Mouse (Mus musculus): ENCODE results near the gene Ddx17. TPM values are rescaled to one million over a fixed set of nuclear protein-coding genes. Genes with fewer than 3 reads are reported as not detected.

Gene Ddx17
- total RNA-seq, 2 experiments from 2014 or later, result 80.2 to 86.8 TPM

- no peak for TF ChIP-seq CTCF (IDR thresholded peaks at IDR 0.05)
- DNase-seq, result peak; percentile 60
- intact Hi-C loops (cut with DNase I), result no loop called here
- Histone ChIP-seq H3K27ac (no peak overlapping the region), H3K4me3 (no peak overlapping the region)
Observed at GRCm38 (mm10) chr15:79513940-79514339, 32.6 kb downstream of the Ddx17 start.

DNA sequence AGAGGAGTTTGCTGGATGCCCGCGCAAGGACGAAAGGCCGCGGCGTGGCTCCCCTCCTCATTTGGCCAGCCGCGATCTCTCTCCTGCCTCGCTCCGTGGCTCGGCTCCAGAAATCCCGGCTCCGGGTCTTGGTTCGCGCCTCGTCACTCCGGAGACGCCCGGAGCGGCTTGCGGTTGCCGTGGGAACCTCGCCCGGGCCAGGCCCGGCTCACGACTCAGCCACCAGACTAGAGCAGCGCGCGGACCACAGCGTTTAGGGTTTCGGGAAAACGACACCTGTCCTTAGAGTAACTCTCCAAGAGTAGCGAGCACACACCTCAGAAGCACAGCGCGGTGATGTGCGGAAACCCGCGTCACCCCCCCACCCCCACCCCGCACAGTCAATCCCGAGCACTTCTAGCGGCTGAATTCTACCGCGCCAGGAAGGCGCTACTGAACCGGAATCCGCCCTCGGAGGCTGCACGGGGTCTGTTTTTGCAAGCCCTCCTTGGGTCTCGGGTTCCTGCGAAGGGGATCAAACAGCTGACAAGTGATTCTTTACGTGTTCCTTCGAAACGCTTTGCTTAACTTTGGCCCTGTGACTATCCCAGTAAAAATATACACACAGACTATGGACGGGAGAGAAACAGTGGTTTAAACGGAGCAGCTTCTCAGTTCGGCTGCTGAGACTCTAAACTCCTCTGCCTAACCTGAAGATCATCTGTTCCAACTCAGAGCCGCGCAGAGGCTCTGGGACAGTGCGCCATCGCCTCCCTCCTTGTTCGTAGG lies 34.8 kb downstream of the Ddx17 start:
- no peak for TF ChIP-seq CTCF (IDR thresholded peaks at IDR 0.05)
- H3K27ac ChIP-seq, result peak overlapping the region; percentile 24; the same call in 1 of the 2 replicates
- H3K4me3 ChIP-seq, result peak overlapping the region; percentile 70
- peak; percentile 91 for DNase-seq
- intact Hi-C loops (cut with DNase I), result no loop called here

GRCm38 (mm10) chr15:79510425-79510824 lies 36.1 kb downstream of the Ddx17 start:
- no peak for DNase-seq
- TF ChIP-seq CTCF (IDR thresholded peaks at IDR 0.05), result no peak
- Histone ChIP-seq H3K4me3 (no peak overlapping the region), H3K27ac (no peak overlapping the region)
- intact Hi-C loops (cut with DNase I), result no loop called here

DNA sequence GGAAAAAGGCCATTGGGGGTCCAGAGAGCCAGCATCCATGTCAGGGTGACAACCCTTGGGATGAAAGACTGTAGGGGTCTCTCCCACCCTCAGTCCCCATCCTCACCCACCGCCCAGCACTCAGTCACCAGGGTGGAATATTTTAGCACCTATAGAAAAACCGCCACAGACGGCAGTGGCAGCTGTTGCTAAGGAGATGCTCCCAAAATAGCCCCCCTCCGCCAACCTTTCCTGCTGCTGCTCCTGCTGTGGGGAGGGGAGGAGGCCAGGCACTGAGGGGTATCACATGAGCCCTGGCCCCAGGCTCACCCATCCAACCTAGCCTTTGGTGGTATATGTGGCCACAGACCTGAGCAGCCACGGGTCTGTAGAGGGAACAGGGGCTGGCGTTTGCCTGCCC lies 36.5 kb downstream of the Ddx17 start:
- intact Hi-C loops (cut with DNase I), result no loop called here
- Histone ChIP-seq H3K4me3 (no peak overlapping the region), H3K27ac (no peak overlapping the region)
- DNase-seq, result no peak
- no peak for TF ChIP-seq CTCF (IDR thresholded peaks at IDR 0.05)

- no peak for DNase-seq
- intact Hi-C loops (cut with DNase I), result no loop called here
- no peak overlapping the region for H3K27ac ChIP-seq
- H3K4me3 ChIP-seq, result no peak overlapping the region
- no peak for TF ChIP-seq CTCF (IDR thresholded peaks at IDR 0.05)
Observed at GRCm38 (mm10) chr15:79507055-79507828, 39.3 kb downstream of the Ddx17 start.

DNA sequence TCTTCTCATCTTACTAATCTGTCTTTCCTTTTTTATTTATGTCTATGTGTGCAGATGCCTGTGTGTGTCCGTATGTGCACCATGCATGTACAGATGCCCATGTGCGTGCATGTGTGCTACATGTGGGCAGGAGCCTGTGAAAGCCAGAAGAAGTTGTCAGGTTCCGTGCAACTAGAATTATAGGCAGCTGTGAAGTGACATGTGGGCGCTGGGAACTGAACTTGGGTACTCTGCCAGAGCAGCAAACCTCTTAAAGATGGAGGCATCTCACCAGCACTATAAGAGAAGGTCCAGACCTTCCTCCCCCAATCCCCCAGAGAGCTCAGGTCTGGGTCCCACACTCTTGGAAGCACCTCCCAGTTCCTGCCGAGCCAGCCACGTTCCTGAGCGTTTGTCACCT lies 40.1 kb downstream of the Ddx17 start:
- no peak for DNase-seq
- Histone ChIP-seq H3K4me3 (no peak overlapping the region), H3K27ac (no peak overlapping the region)
- TF ChIP-seq CTCF (IDR thresholded peaks at IDR 0.05), result no peak
- intact Hi-C loops (cut with DNase I), result no loop called here

DNA sequence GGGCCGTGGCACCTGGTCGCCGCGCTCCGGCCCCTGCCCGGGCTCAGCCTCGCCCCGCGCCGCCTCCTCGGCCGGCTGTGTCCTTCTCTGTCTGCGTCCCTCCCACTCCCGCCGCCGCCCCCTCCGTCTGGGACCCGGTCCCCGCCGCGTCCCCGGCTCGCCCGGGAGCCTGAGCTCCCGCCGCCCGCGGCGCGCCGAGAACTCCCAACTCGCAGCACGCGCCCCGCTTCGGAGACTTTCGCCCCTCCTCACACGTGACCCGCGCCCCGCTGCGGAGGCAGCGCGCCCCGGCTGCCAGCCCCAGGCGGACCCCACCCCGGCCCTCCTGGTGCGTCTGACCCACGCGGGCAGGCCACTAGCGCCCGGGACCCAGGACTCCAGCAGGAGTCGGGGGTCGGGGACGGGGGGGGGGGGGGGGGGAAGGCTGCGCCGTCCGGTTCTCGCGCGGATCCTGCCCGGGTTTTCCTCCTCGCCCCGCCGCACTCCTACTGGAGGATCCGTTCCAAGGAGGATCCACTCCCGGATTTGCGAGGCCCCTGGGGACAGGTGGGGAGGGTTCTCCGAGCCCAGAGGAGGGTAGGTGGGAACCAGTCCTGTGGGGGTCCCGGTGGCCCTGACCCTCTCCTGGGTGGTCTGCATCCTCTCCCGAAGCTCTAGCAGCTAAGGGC lies 40.8 kb downstream of the Ddx17 start:
- no peak for TF ChIP-seq CTCF (IDR thresholded peaks at IDR 0.05)
- peak; percentile 76 for DNase-seq
- H3K27ac ChIP-seq, result 0 out of 2 replicates have a peak overlapping the region, but pooled peaks have one; percentile 16
- intact Hi-C loops (cut with DNase I), result no loop called here
- H3K4me3 ChIP-seq, result peak overlapping the region; percentile 84

DNA sequence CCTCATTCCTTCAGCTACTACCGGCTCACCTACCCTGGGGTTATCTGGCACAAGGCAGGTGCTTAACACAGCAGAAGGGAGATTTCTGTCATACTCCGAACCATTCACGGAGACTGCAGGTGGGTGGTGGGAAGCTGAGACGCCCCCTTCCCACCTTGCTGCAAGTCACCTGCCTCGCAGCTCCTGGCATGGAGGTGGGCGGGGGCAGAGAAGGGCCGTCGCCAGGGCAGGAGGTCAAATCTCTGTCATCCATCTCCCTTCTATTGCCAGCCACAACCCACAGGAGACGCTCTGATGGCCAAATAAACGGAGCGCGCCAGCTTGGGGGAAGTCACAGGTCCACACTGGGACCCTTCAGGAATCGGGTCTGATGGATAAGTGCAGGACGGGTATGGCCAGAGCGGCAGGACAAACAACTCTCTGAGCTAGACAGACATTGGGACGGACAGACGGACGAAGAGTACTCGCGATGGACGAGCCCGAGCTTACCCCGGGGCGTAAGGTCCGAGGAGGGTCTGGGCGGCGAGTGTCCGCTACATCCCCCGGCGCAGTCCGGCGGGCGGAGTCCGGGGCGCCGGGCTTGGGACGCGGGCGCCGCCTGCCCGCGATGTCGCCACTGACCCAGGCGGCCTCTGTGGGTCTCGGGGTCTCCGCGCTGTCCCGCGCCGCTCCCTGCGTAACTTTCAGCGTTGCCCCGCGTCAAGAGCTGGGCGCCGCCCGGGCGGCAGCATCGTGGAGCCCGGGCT lies 41.7 kb downstream of the Ddx17 start, which contains the start of gene Kcnj4:
TSS of gene Kcnj4 (minus strand) at position 535 of the 746 bp plus-strand sequence.
- no peak for DNase-seq
- TF ChIP-seq CTCF (IDR thresholded peaks at IDR 0.05), result no peak
- intact Hi-C loops (cut with DNase I), result no loop called here
- H3K27ac ChIP-seq, result 0 out of 2 replicates have a peak within 1 kb of the TSS, but pooled peaks have one; percentile 16
- peak within 1 kb of the TSS; percentile 84 for H3K4me3 ChIP-seq

DNA sequence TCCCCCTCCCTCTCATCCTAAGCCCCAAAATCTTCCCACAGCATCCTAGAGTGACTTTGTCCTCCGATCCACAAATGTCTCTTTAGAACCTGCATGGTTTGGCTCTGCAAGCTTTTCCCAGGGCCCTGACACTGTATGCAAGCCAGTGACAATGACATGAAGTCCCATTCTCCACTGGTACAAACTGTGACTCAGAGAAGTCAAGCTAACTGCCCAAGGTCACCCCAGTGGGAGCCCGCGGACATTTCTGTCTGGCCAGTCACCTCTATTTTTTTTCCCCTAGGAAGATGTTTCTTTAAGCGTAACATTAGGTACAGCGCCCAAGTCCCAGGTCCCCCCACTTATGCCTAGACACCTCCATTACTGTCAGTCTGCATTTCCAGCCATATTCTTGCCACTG lies 43.1 kb downstream of the Ddx17 start:
- intact Hi-C loops (cut with DNase I), result no loop called here
- TF ChIP-seq CTCF (IDR thresholded peaks at IDR 0.05), result no peak
- no peak overlapping the region for H3K4me3 ChIP-seq

GRCm38 (mm10) chr15:79502891-79503341 lies 43.6 kb downstream of the Ddx17 start:
- intact Hi-C loops (cut with DNase I), result no loop called here
- no peak overlapping the region for H3K27ac ChIP-seq
- no peak for DNase-seq
- no peak for TF ChIP-seq CTCF (IDR thresholded peaks at IDR 0.05)
- H3K4me3 ChIP-seq, result no peak overlapping the region

More for the DNA sequence above, 43.1 kb downstream of the Ddx17 start:
- H3K27ac ChIP-seq, result no peak overlapping the region
- DNase-seq, result no peak

- no peak for DNase-seq
- H3K4me3 ChIP-seq, result no peak overlapping the region
- intact Hi-C loops (cut with DNase I), result no loop called here
- no peak overlapping the region for H3K27ac ChIP-seq
- no peak for TF ChIP-seq CTCF (IDR thresholded peaks at IDR 0.05)
Observed at GRCm38 (mm10) chr15:79500110-79500509, 46.4 kb downstream of the Ddx17 start.

- no peak overlapping the region for H3K4me3 ChIP-seq
- intact Hi-C loops (cut with DNase I), result no loop called here
- no peak for DNase-seq
- no peak for TF ChIP-seq CTCF (IDR thresholded peaks at IDR 0.05)
- H3K27ac ChIP-seq, result no peak overlapping the region
Observed at GRCm38 (mm10) chr15:79493527-79493926, 53.0 kb downstream of the Ddx17 start.
